Mouse (Mus musculus) embryonic facial prominence, embryonic 13.5 days (tissue): Measurements from ENCODE around the gene Sumo1. TPM values are rescaled to one million over a fixed set of nuclear protein-coding genes. Genes with fewer than 3 reads are reported as not detected.

ENCODE experiments used
- ATAC-seq: fragments of 200-750 bp; cut with Nextera tagmentation; 2 replicates; pipeline ENCODE4 v1.8.0; 2017; ENCODE audit warnings: low read depth; ENCODE audit not compliant: insufficient number of reproducible peaks, insufficient read depth, low FRiP score, low TSS enrichment
- H3K27ac ChIP-seq: fragments of 300-500 bp; sonication (generic); 2 replicates; pipeline ENCODE4 v1.5.1; 2015; ENCODE audit warnings: moderate library complexity, mild to moderate bottlenecking, inconsistent platforms
- H3K27me3 ChIP-seq: fragments of 300-500 bp; sonication (generic); 2 replicates; pipeline ENCODE4 v1.6.1; 2015; ENCODE audit warnings: mild to moderate bottlenecking, inconsistent platforms
- H3K36me3 ChIP-seq: fragments of 300-500 bp; sonication (generic); 2 replicates; pipeline ENCODE4 v1.6.1; 2015; ENCODE audit warnings: mild to moderate bottlenecking, inconsistent platforms
- H3K4me1 ChIP-seq: fragments of 300-500 bp; sonication (generic); 2 replicates; pipeline ENCODE4 v1.6.1; 2015; ENCODE audit warnings: inconsistent platforms
- H3K4me2 ChIP-seq: fragments of 300-500 bp; sonication (generic); 2 replicates; pipeline ENCODE4 v1.6.1; 2015; ENCODE audit warnings: moderate library complexity, mild to moderate bottlenecking, inconsistent platforms
- H3K4me3 ChIP-seq: fragments of 300-500 bp; sonication (generic); 2 replicates; pipeline ENCODE4 v1.5.1; 2015; ENCODE audit warnings: mild to moderate bottlenecking, inconsistent platforms
- H3K9ac ChIP-seq: fragments of 300-500 bp; sonication (generic); 2 replicates; pipeline ENCODE4 v1.6.1; 2015; ENCODE audit warnings: mild to moderate bottlenecking, inconsistent platforms
- H3K9me3 ChIP-seq: fragments of 300-500 bp; sonication (generic); 2 replicates; pipeline ENCODE4 v1.6.1; 2016; ENCODE audit warnings: inconsistent platforms
- WGBS: fragments of 180-500 bp; shearing (Covaris S2); methylation state at CpG from one replicate; pipeline ENCODE4 v1.1.7; 2015; ENCODE audit warnings: mixed read lengths; 5-methylcytosine and 5-hydroxymethylcytosine counted together
- polyA plus RNA-seq: library from polyadenylated mRNA; unstranded; fragments of >200 nt; fragmentation: Nextera tagmentation; extraction: Ambion mirVana; gene quantifications from 2 replicates; pipeline ENCODE4 v1.2.1, GENCODE M21; 2015

Gene Sumo1
- polyA plus RNA-seq, 1 experiment from 2014 or later: 472 TPM

GRCm38 (mm10) chr1:59569301-59569700 is 101.3 kb downstream of the Sumo1 start:
- ATAC-seq: no peak
- H3K9ac ChIP-seq: no peak overlapping the region
- no peaks in the 10 kb centered on the region for H3K27me3 ChIP-seq
- 76% methylated on average over 5 of the region's 5 CpGs for WGBS
- no peak overlapping the region for H3K4me3 ChIP-seq
- H3K4me2 ChIP-seq: no peak overlapping the region
- H3K4me1 ChIP-seq: peaks cover 35% of the 10 kb centered on the region
- no peaks in the 10 kb centered on the region for H3K9me3 ChIP-seq
- H3K36me3 ChIP-seq: no peaks in the 10 kb centered on the region
- H3K27ac ChIP-seq: no peak overlapping the region

DNA sequence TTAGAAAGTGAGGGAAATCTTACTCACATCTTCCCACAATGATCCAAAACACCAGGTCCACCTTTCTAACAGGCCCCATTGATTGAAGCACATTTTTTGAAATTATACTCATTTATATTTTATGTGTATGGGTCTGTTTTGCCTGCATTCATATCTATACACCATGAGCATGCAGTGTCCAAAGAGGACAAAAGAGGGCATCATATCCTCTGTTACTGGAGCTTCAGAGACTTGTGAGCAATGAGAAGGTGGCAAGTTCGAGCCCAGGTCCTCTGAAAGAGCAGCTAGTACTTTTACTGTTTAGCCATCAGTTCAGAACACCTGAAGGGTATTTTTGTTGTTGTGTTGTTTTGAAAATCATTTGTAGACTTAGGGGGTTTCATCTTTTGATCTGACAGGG is 102.4 kb downstream of the Sumo1 start:
- 92% methylated on average over 1 of the region's 1 CpGs for WGBS
- no peak overlapping the region for H3K9ac ChIP-seq
- no peak overlapping the region for H3K4me2 ChIP-seq
- H3K9me3 ChIP-seq: 0 out of 2 replicates have a peak, but pooled peaks cover under 1% of the 10 kb centered on the region
- no peak for ATAC-seq
- H3K27me3 ChIP-seq: no peaks in the 10 kb centered on the region
- peaks cover 28% of the 10 kb centered on the region for H3K4me1 ChIP-seq
- H3K4me3 ChIP-seq: no peak overlapping the region
- no peak overlapping the region for H3K27ac ChIP-seq
- no peaks in the 10 kb centered on the region for H3K36me3 ChIP-seq

DNA sequence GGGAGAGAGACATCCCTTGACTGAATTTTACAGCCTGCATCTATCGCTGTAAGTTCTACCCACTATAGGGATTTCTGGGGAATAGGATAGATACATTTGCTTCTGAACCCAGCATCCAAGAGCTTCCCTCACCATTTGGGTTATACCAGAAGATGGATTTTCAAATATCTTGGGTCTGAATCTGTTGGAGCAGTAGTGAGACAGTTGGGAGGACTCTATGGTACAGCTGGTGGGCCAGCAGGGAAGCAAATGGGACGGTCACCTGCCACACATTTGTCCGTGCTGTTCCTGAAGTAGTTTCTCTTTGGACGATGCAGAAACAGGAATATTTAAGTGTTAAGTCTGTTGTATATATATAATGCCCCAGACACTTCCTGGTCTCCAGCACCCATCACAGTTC is 103.1 kb downstream of the Sumo1 start:
- no peak overlapping the region for H3K4me3 ChIP-seq
- H3K9ac ChIP-seq: no peak overlapping the region
- no peaks in the 10 kb centered on the region for H3K27me3 ChIP-seq
- 87% methylated on average over 4 of the region's 4 CpGs for WGBS
- no peaks in the 10 kb centered on the region for H3K36me3 ChIP-seq
- peaks cover 28% of the 10 kb centered on the region for H3K4me1 ChIP-seq
- ATAC-seq: no peak
- no peak overlapping the region for H3K4me2 ChIP-seq
- H3K9me3 ChIP-seq: 0 out of 2 replicates have a peak, but pooled peaks cover 3% of the 10 kb centered on the region
- no peak overlapping the region for H3K27ac ChIP-seq

DNA sequence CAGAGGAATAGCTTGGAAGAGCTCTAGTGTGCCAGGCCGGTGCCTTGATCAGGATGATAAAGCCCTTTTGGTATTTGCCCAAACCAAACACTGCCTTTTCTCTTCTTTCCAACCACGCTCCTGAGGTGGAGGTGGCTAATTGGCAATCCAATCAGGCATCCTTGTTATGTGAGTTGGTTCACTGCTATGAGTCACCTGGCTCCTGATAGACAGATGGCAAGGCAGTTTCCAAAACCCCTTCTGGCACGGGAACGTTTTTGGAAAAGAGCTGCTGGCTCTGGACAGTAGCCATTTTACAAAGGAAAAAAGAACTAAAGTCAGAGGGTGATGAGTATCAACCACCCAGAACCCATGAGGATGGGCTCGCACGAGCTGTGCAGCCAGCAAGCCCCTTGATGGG is 103.7 kb downstream of the Sumo1 start:
- Histone ChIP-seq H3K4me1 (peaks cover 28% of the 10 kb centered on the region), H3K27ac (no peak overlapping the region; the same call in 1 of the 2 replicates), H3K9ac (no peak overlapping the region), H3K4me2 (no peak overlapping the region), H3K36me3 (no peaks in the 10 kb centered on the region), H3K4me3 (no peak overlapping the region), H3K27me3 (no peaks in the 10 kb centered on the region), H3K9me3 (0 out of 2 replicates have a peak, but pooled peaks cover 3% of the 10 kb centered on the region)
- ATAC-seq: no peak; the same call in 1 of the 2 replicates
- 53% methylated on average over 6 of the region's 6 CpGs for WGBS

DNA sequence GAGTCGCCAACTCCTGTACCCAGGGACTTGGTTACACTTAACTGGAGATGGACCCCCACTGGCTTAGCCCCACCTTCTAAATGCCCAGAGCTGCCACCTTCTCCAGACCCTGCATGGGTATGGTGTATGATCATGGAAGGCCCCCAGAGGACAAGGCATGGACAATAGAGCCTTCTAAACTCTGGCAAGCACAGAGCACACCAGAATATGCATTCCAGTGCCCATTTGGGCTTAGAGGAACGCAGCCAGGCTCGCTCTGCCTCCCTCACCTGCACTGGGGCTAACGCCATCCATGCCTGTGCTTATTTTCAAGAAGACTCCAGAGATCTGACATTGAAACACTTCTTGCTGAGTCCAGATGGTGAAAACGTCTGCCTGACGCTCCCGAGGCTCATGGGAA is 104.4 kb downstream of the Sumo1 start:
- 68% methylated on average over 7 of the region's 7 CpGs for WGBS
- H3K9me3 ChIP-seq: 0 out of 2 replicates have a peak, but pooled peaks cover 3% of the 10 kb centered on the region
- ATAC-seq: no peak
- peaks cover 28% of the 10 kb centered on the region for H3K4me1 ChIP-seq
- H3K9ac ChIP-seq: no peak overlapping the region
- no peaks in the 10 kb centered on the region for H3K36me3 ChIP-seq
- H3K4me2 ChIP-seq: no peak overlapping the region
- peak overlapping the region; percentile 29 for H3K27ac ChIP-seq
- H3K27me3 ChIP-seq: no peaks in the 10 kb centered on the region
- no peak overlapping the region for H3K4me3 ChIP-seq

DNA sequence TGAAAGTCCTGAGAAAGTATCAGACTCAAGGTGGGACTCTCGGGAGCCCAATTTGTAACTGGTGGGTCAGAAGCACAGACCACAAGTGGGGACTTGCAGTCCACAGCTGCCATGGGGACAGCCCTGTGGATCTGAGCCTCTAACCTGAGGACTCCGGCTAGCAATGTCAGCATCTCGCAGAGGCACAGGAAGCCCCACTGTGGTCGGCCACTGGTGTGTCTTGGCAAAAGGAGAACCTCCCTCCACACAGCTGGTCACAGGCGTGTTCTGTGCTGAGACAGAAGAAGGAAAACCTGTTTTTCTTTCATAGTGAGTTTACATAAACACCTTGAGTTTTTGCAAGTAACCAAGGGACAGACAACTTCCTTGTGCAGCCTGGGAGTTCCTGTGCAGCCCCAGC is 104.8 kb downstream of the Sumo1 start:
- no peak overlapping the region for H3K27ac ChIP-seq
- 0 out of 2 replicates have a peak, but pooled peaks have one; percentile 21 for ATAC-seq

DNA sequence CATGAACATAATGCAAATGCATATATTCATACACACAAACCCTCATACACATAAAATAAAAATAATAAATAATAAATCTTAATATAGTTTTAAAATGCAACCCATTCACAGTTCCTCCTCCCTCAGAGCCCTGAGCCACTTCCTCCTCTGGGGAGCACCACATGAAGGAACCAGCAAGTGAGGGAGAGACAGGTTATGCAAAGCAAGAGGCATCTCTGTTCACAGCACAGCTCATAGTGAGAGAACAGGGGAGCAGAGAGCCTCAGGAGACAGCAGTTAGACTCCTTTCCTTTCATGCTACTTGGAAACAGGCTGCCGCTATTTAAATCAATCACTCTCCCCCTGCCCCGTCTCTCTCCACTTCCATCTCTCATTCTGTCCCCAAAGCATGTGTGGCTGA is 107.1 kb downstream of the Sumo1 start:
- peaks cover 17% of the 10 kb centered on the region for H3K4me1 ChIP-seq
- no peak for ATAC-seq
- WGBS: 42% methylated on average over 2 of the region's 2 CpGs
- H3K27me3 ChIP-seq: no peaks in the 10 kb centered on the region
- no peak overlapping the region for H3K27ac ChIP-seq
- H3K9me3 ChIP-seq: 0 out of 2 replicates have a peak, but pooled peaks cover 3% of the 10 kb centered on the region
- no peaks in the 10 kb centered on the region for H3K36me3 ChIP-seq
- H3K4me2 ChIP-seq: no peak overlapping the region
- no peak overlapping the region for H3K4me3 ChIP-seq
- no peak overlapping the region for H3K9ac ChIP-seq

More for the DNA sequence above, 104.8 kb downstream of the Sumo1 start:
- H3K4me2 ChIP-seq: no peak overlapping the region
- H3K9me3 ChIP-seq: 0 out of 2 replicates have a peak, but pooled peaks cover 3% of the 10 kb centered on the region
- no peaks in the 10 kb centered on the region for H3K27me3 ChIP-seq
- H3K9ac ChIP-seq: no peak overlapping the region
- no peak overlapping the region for H3K4me3 ChIP-seq
- WGBS: 86% methylated on average over 5 of the region's 5 CpGs
- H3K36me3 ChIP-seq: no peaks in the 10 kb centered on the region
- peaks cover 28% of the 10 kb centered on the region for H3K4me1 ChIP-seq

DNA sequence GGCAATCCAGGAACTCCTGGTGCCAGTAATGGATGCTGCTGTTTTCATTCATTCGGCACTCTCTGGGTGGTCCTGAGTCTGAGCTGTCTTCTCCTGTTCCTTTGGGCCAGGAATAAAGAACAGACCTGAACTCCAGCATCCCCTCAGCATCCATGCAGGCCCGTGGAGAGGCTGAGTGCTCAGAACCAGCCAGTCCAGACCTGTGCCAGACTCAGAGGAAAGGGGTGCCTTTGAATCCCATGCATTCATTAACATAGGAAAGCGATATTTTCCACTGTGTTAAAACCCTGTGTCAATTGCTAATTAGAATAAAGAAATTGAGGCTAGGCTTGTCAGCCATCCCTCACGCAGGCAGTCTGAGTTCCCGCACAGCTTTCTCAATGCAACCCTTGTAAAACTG is 116.9 kb downstream of the Sumo1 start:
- H3K4me2 ChIP-seq: no peak overlapping the region
- H3K36me3 ChIP-seq: no peaks in the 10 kb centered on the region
- WGBS: 47% methylated on average over 5 of the region's 5 CpGs
- no peaks in the 10 kb centered on the region for H3K9me3 ChIP-seq
- no peak overlapping the region for H3K27ac ChIP-seq
- H3K4me3 ChIP-seq: no peak overlapping the region
- H3K9ac ChIP-seq: no peak overlapping the region
- ATAC-seq: no peak
- H3K27me3 ChIP-seq: no peaks in the 10 kb centered on the region
- peaks cover 18% of the 10 kb centered on the region for H3K4me1 ChIP-seq

DNA sequence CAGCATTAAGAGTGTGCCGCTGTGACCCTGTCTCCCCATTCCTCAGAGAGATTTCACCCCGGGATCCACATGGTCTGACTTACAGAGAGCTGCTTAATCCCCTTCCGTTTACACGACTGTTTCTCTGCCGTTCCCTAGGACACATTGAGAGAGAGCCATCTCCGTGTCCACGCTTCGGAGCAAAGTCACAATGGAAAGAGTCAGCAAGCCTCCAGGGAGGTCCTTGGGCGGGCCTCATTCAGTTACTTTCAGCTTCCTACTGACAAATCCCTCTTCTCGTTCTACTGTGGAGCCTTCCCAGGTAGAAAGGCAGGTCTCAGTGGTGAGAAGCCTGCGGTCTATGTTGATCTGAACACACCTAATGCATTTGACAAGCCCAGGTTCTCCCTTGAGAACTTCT is 119.6 kb downstream of the Sumo1 start:
- Histone ChIP-seq H3K27ac (no peak overlapping the region), H3K4me2 (no peak overlapping the region), H3K4me1 (peaks cover 15% of the 10 kb centered on the region), H3K36me3 (no peaks in the 10 kb centered on the region), H3K27me3 (no peaks in the 10 kb centered on the region), H3K9me3 (no peaks in the 10 kb centered on the region), H3K4me3 (no peak overlapping the region), H3K9ac (no peak overlapping the region)
- WGBS: 70% methylated on average over 11 of the region's 11 CpGs
- no peak for ATAC-seq

GRCm38 (mm10) chr1:59550227-59550626 is 120.4 kb downstream of the Sumo1 start:
- Histone ChIP-seq H3K4me3 (no peak overlapping the region), H3K4me2 (no peak overlapping the region), H3K9me3 (no peaks in the 10 kb centered on the region), H3K9ac (no peak overlapping the region), H3K27ac (no peak overlapping the region), H3K4me1 (peaks cover 11% of the 10 kb centered on the region; the same call in 1 of the 2 replicates), H3K36me3 (no peaks in the 10 kb centered on the region), H3K27me3 (no peaks in the 10 kb centered on the region)
- WGBS: 64% methylated on average over 6 of the region's 6 CpGs
- no peak for ATAC-seq

DNA sequence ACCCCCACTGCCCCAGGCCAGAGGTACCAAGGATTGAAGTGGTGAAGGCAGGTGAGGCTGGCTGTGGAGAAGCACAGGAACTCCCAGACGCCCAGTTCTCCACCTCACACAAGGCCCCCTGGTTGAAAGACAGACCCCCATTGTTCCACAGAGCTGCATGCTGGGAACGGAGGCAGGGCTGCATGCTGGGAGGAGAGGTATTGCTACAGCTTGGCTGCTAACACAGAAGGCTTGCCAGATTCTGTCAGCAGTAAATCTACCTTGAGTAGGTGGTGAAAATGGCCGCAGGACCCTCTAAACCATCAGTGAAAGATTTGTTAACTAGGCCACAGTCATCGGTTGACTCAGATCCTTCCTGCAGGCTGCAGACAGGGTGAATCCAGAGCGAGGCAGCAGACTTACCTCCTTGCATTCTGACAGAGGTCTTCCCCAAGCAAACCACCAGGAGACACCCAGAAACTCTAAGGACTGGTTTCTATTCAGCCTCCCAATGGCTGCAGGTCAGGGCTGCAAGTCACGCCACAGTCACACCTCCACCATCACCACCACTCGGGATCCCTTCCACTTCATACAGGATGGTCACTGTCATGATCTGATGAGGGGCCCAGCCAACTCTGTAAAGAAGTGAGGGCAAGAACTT is 121.5 kb downstream of the Sumo1 start:
- Histone ChIP-seq H3K36me3 (no peaks in the 10 kb centered on the region), H3K27me3 (no peaks in the 10 kb centered on the region), H3K4me3 (no peak overlapping the region), H3K4me1 (peaks cover 14% of the 10 kb centered on the region), H3K27ac (no peak overlapping the region), H3K4me2 (no peak overlapping the region), H3K9ac (no peak overlapping the region), H3K9me3 (no peaks in the 10 kb centered on the region)
- WGBS: 67% methylated on average over 7 of the region's 7 CpGs
- no peak for ATAC-seq

GRCm38 (mm10) chr1:59548486-59548885 is 122.1 kb downstream of the Sumo1 start:
- 82% methylated on average over 5 of the region's 5 CpGs for WGBS
- no peaks in the 10 kb centered on the region for H3K27me3 ChIP-seq
- no peak overlapping the region for H3K4me2 ChIP-seq
- H3K36me3 ChIP-seq: no peaks in the 10 kb centered on the region
- H3K4me3 ChIP-seq: no peak overlapping the region
- H3K9ac ChIP-seq: no peak overlapping the region
- peaks cover 16% of the 10 kb centered on the region for H3K4me1 ChIP-seq
- H3K27ac ChIP-seq: no peak overlapping the region
- no peak for ATAC-seq
- no peaks in the 10 kb centered on the region for H3K9me3 ChIP-seq
